Mouse (Mus musculus) CD4-positive, CD25-positive, alpha-beta regulatory T cell, adult 4 months (primary cell): Measurements from ENCODE around the gene Dlg4. TPM values are rescaled to one million over a fixed set of nuclear protein-coding genes. Genes with fewer than 3 reads are reported as not detected.
"Not testable (repeated sequence)": the region's sequence is repeated elsewhere in the genome, so short reads cannot be mapped to it uniquely, and the experiment has no call there.

Source experiments
- ATAC-seq: one replicate; pipeline ENCODE4 v1.8.0; 2017
- polyA plus RNA-seq, 2 experiments: library from polyadenylated mRNA; unstranded; fragments of 100-300 nt; shearing (Covaris generic); gene quantifications; one replicate each; pipeline ENCODE4 v1.2.1; 2017

The Dlg4 gene
- polyA plus RNA-seq, 2 experiments from 2014 or later, result 9.4 to 17.1 TPM

DNA sequence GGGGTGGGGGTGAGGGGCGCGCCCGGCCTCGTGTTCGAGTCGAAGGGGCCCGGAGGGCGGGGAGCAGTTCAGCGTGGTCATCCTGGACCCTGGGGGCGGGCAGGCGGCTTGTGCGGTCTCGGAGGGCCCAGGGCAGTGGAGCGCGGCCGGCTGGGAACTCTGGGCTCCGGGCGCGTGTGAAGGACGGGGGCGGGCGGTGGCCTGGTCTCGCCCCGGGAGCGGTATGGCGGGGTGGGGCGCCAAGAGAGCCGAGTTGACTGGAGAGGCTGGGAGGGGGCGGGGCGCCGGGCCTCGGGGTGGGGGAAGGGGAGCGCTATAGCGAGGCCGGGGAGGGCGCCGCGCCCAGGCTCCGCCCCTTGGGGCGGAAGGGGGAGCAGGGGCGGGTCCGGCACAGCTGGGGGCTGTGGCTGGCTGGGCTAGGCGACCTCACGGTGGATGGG lies 19.7 kb upstream of the Dlg4 start:
- ATAC-seq, result peak; percentile 22

DNA sequence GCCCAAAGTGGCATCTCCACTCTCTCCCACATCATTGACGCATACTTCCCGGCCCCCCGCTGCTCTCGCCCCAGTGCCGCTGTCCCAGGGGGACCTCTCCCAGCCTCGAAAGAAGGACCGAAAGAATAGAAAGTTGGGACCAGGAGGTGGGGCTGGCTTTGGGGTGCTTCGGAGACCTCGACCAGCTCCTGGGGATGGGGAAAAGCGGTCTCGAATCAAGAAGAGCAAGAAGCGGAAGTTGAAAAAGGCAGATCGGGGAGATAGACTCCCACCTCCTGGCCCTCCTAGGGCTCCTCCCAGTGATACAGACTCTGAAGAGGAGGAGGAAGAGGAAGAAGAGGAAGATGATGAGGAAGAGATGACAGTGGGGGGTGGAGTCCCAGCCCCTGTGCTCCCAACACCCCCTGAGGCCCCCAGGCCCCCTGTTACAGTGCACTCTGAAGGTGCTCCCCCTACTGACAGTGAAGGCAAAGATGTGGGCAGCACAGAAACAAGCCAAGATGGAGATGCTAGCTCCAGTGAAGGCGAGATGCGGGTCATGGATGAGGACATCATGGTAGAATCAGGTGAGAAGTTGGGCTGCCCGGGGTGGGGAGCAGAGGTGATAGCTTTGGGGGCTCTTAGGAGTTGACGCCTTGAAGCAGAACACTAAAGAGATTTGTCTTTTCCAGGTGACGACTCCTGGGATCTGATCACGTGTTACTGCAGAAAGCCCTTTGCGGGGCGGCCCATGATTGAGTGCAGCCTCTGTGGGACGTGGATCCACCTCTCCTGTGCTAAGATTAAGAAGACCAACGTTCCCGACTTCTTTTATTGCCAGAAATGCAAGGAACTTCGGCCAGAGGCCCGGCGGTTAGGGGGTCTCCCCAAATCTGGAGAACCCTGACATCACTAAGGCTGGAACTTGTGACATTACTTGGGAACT lies 17.9 kb upstream of the Dlg4 start:
- no peak for ATAC-seq

- ATAC-seq, result no peak
Observed at GRCm38 (mm10) chr11:69999666-70000065, 17.1 kb upstream of the Dlg4 start.

DNA sequence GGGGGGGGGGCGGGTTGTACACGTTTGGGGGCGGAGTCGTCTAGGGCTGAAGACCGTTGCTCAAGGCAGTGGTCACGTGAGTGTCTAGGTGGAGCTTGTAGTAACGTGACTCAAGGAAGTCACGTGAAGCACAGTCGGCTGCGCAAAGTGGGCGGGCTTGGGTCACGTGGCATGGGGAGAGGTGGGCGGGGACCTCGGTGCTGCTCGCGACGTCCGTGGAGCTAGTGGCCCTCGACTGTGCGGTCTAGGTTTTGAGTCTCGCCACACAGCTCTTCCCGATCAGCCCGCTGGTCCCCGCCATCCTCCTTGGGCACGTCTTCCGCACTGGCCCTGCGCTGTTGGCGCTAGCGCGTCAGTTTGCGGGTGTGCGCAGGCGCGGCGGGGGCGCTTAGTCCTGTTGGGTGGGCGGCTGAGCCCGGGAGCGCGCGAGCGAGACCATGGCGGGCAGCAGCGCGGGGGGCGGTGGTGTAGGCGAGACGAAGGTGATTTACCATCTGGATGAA lies 16.3 kb upstream of the Dlg4 start, which contains the start of gene Dvl2:
Gene Dvl2 (plus strand): TSS at position 200 of the 503 bp plus-strand sequence.
- peak; percentile 56 for ATAC-seq

GRCm38 (mm10) chr11:70001159-70001558 lies 15.6 kb upstream of the Dlg4 start:
- ATAC-seq, result no peak

GRCm38 (mm10) chr11:70001865-70002264 lies 14.9 kb upstream of the Dlg4 start:
- ATAC-seq, result no peak

DNA sequence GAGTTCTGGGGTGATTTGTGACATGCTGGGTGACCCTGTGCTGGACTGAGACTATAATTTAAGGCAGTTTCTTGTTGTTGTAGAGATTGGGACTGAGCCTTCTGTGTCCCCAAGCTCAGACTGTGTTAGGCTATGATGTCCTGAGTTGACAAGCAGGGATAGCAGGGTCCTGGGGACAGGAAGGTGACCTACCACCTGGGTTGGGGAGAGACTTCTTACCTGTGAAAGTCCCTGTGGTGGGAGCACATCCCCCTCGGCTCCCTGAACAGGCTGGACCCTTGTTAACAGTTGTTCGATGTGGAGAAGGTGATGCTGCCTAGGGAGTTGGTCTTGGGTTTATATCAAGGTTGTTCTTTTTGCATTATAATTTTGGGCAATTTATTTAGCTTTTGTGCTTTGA lies 14.3 kb upstream of the Dlg4 start:
- ATAC-seq, result no peak

DNA sequence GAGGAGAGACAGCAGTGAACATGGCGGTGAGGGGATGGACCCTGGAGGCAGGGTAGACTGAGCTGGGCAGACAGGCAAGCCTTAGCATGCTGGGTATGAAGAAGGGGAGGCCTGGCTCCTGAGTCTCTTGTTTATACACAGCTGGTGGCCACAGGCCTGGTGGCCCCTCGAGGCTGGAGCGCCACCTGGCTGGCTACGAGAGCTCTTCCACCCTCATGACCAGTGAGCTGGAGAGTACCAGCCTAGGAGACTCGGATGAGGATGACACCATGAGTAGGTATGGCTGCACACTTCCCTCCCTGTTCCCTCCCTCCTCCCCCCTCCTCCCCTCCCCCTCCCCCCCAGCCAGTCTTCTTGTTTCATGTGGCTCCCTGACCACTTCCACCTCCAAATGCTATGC lies 11.2 kb upstream of the Dlg4 start:
- peak; percentile 44 for ATAC-seq

DNA sequence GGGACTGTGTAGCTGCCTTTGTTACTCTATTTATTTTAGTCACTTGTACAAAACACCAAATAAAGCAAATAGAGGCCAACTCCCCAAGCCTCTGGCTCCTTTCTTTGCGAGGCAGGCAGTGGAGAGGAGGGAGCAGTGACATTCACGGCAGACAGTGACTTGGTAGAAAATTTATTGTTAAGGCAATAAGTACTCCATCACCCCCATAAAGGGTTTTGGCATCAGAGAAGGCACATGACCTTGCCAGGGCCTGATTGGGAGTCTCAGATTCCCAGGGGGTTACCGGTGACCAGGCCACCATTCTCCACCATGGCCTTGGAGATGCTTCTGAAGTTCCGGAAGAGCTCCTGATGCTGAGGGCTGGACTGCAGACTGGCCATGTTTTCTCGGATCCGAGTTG lies 6.7 kb upstream of the Dlg4 start:
- ATAC-seq, result no peak

- ATAC-seq, result no peak
Observed at GRCm38 (mm10) chr11:70010548-70010947, 6.2 kb upstream of the Dlg4 start.

- no peak for ATAC-seq
Observed at GRCm38 (mm10) chr11:70010961-70011360, 5.8 kb upstream of the Dlg4 start.

- no peak for ATAC-seq
Observed at GRCm38 (mm10) chr11:70012931-70013330, 3.8 kb upstream of the Dlg4 start.

- ATAC-seq, result no peak
Observed at GRCm38 (mm10) chr11:70013408-70013807, 3.3 kb upstream of the Dlg4 start.

- ATAC-seq, result no peak
Observed at GRCm38 (mm10) chr11:70014051-70014450, 2.7 kb upstream of the Dlg4 start.

DNA sequence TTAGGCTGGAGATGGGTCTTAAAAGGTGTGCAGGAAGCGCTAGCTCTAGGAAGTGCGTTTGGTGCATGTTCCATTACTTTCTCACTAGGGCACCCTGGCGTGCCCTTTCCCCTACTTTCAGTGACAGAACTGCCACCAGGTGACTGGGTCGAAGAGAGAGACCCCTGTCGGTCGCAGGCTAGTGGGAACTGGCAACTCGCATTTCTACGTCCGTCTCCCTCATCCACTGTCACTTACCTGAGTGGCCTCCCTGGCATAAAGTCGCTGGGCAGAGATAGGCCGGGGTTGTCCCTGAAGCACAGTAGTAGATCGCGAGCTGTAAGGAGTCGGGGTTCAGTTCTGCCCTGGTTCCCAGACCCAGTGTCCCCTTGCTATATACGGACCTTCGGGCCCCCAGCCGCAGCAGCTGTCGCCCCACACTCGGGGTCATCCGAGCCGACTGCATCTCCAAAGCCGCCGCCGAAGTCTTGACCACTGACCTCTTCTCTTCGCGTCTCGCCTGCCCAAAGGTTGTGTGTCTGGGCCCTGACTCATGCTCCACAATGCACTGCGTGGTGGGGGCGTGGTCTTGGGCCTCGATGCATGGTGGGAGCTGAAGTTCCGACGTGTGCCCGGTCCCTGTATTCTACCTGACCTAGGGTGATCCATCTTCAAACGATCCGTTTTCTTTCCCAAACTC lies 1.7 kb upstream of the Dlg4 start, which contains the start of gene Acadvl:
Gene Acadvl (minus strand): TSS at position 532 of the 679 bp plus-strand sequence.
- ATAC-seq, result peak; percentile 78

DNA sequence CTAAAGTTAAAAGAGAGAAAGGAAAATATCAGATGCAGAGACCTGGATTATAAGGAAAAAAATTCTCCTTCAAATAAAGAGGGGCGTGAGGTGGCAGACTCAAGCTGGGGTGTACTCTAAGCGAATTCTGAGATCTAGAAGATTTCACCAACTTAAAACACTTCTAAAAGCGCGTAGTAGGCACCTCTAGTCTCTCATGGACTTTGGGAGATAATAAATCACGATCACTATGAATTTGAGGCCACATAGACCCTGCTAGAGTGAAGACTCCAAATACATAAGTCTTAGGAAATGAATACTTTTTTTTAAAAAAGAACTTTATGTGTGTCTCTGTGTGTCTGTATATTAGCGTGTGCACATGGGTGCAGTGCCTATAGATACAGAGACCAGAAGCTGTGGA lies 1.1 kb upstream of the Dlg4 start:
- ATAC-seq, result no peak

DNA sequence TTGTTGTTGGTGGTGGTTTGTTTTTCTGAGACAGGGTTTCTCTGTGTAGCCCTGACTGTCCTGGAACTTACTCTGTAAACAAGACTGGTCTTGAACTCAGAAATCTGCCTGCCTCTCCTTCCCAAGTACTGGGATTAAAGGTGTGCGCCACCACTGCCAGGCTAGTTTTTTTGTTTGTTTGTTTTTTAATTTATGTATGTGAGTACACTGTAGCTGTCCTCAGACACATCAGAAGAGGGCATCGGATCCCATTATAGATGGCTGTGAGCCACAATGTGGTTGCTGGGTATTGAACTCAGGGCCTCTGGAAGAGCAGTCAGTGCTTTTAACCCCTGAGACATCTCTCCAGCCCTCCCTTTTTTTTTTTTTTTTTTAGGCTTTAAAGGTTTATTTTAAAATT lies 565 bp upstream of the Dlg4 start:
- ATAC-seq, result not testable (repeated sequence)

DNA sequence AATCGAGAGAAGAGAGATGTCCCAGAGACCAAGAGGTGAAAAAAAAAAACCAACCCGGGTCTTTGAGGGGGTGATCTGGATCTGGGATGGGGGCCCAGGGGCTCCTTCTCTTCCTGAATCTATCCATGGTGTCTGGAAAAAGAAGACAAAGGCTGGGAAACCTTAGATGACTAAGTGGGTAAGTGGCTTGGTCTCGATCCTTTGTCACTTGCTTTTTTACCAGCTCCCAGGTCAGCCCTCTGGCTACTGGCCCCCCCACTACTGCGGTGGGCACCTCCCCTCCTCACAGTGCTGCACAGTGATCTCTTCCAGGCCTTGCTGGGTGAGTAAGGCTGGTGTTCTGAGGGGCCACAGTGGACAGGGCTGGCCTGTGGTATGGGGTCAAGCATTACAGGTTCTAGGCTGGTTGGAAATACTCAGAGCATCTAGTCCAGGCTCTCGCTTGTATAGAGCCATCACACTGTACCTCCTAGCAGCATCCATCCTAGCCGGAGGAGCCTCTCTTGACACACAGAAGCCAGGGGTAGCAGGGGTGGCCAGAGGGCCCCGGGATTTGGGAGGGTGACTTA lies 541 bp downstream of the Dlg4 start:
- no peak for ATAC-seq

DNA sequence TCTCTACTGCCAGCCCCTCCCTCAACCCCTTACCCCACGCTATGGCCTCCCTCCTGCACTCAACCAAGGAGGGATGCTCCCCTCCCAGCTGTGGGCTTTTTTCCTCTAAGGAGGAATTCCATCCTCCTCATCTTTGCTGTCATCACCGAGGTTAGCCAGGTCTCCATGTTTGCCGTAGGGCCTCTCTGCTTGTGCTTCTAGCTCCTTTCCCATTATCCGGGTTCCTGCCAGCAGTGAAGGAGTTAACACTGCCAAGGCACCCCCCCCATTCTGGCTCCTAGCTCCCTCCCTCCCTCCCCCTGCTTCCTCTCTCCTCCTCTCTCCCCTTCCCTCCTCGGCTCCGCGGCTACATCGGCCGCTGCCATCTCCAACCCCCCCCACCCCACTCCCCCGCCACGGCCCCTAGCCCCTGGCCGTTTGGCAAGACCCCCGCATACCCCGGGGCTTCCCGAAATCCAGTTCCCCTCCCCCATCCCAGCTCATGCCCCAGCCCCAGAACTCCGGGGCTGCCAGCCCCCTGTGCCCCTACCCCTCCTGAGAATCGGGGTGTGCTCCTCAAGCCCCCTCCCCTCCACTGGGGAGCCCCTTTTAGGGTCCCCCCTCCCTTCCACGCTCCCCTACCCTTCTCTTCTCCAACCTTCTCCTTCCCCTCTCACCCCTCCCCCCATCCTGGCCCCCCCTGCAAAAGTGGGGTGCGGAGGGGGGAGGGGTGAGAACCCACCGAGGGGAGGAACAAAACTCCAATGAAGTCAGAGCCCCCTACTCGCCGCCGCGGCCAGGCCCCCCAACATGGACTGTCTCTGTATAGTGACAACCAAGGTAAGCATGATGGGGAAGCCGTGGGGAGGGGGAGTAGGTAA lies 1.6 kb downstream of the Dlg4 start:
- ATAC-seq, result no peak

- no peak for ATAC-seq
Observed at GRCm38 (mm10) chr11:70019495-70020021, 2.8 kb downstream of the Dlg4 start.

DNA sequence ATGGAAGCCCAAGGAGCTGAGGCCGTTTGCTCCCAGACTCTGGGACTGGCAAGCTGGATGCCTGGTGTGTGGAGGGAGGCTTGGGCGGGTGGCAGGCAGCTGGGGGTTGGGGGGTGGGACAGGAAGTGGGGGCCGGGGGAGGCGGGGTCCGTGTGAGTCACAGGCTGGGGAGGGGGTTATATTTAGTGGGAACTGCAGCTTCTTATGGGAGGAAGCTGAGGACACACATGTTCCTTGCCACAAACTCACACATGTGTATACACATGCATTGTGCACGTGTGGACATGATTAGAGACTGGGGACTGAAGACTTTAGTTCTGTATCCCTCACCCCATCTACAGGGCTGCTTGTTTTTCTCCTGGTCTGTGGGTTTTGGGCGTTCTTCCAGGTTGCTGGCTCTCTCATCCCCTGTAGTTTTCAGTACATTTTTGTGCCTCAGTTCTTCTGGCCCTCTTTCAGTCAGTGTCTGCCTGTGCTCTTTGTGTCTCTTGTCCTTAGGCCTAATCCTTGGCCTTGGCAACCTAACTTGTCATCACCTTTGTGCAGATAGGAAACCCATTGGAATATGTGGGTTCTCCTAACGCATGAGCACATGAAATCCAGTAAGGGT lies 3.4 kb downstream of the Dlg4 start:
- no peak for ATAC-seq
